Mouse (Mus musculus) hematopoietic stem cell, adult 5-6 weeks (primary cell): ENCODE measurements around the gene Dynlt3. TPM values are rescaled to one million over a fixed set of nuclear protein-coding genes. Genes with fewer than 3 reads are reported as not detected.
"Not testable (repeated sequence)": the region's sequence is repeated elsewhere in the genome, so short reads cannot be mapped to it uniquely, and the experiment has no call there.

Experiments
- ATAC-seq, 2 experiments: fragments of 125-278 bp in 1 of 2; replicated peaks in 1 of 2; 2 replicates each; pipeline ENCODE4 v1.8.0; 2016 to 2017; ENCODE audit warnings: inconsistent platforms in 2 of 2, mild to moderate bottlenecking in 2 of 2, moderate number of reproducible peaks in 2 of 2, low read depth in 1 of 2, moderate TSS enrichment in 1 of 2; ENCODE audit not compliant: low FRiP score in 2 of 2, poor library complexity in 2 of 2, severe bottlenecking in 2 of 2, insufficient read depth in 1 of 2, low TSS enrichment in 1 of 2
- total RNA-seq: library from RNA; stranded (forward); fragments of 172-1452, 232-1000 nt; gene quantifications from 2 replicates; pipeline ENCODE4 v1.2.3, GENCODE M21; 2017

Gene Dynlt3
- total RNA-seq: 107 and 116 TPM in 2 replicates

- ATAC-seq: peak; percentile 99
These were observed at the start of gene Dynlt3 for GRCm38 (mm10) chrX:9662391-9663111. Dynlt3 (minus strand) TSS chrX:9663003.

GRCm38 (mm10) chrX:9699815-9700214 is 37.0 kb upstream of the Dynlt3 start:
- no peak for ATAC-seq

GRCm38 (mm10) chrX:9695997-9696396 is 33.2 kb upstream of the Dynlt3 start:
- no peak for ATAC-seq

GRCm38 (mm10) chrX:9672040-9672439 is 9.2 kb upstream of the Dynlt3 start:
- no peak for ATAC-seq

- ATAC-seq: no peak
These were observed 8.6 kb upstream of the Dynlt3 start for GRCm38 (mm10) chrX:9671418-9671817.

- no peak for ATAC-seq
These were observed 10.0 kb downstream of the Dynlt3 start for GRCm38 (mm10) chrX:9652806-9653205.

GRCm38 (mm10) chrX:9640594-9640993 is 22.2 kb downstream of the Dynlt3 start:
- ATAC-seq: not testable (repeated sequence)

- ATAC-seq: not testable (repeated sequence)
These were observed 22.7 kb downstream of the Dynlt3 start for GRCm38 (mm10) chrX:9640126-9640525.

Other genes starting within 250 kb of the Dynlt3 start
- 49.3 and 108 TPM in 2 replicates for gene Cybb, start 175.2 kb downstream of the Dynlt3 start, total RNA-seq
- not detected in 2 replicates for gene H2al1o, start 90.6 kb downstream of the Dynlt3 start, total RNA-seq
- not detected in 2 replicates for gene Hypm, start 183.9 kb upstream of the Dynlt3 start, total RNA-seq
- gene H2al3, start 186.7 kb upstream of the Dynlt3 start, total RNA-seq: not detected in 2 replicates
- gene Sytl5, start 222.6 kb upstream of the Dynlt3 start, total RNA-seq: 1.8 and 3.5 TPM in 2 replicates